Mouse (Mus musculus): ENCODE measurements around the gene Zfp626.
"Not testable (repeated sequence)": the region's sequence is repeated elsewhere in the genome, so short reads cannot be mapped to it uniquely, and the experiment has no call there.

Gene Zfp626

GRCm38 (mm10) chr7:27806896-27807295 is at the start of gene Zfp626:
Zfp626 (plus strand) TSS chr7:27807196.
- DNase-seq (ENCODE audit: low spot score): not testable (repeated sequence)

- no peak for DNase-seq (ENCODE audit: low spot score)
Observed at GRCm38 (mm10) chr7:27765176-27765886, 41.7 kb upstream of the Zfp626 start.

- DNase-seq (ENCODE audit: low spot score): no peak
Observed at GRCm38 (mm10) chr7:27789306-27789705, 17.7 kb upstream of the Zfp626 start.

- DNase-seq (ENCODE audit: low spot score): not testable (repeated sequence)
Observed at GRCm38 (mm10) chr7:27793865-27794264, 13.1 kb upstream of the Zfp626 start.

- no peak for DNase-seq (ENCODE audit: low spot score)
Observed at GRCm38 (mm10) chr7:27794566-27794965, 12.4 kb upstream of the Zfp626 start.

GRCm38 (mm10) chr7:27797906-27798811 is 8.8 kb upstream of the Zfp626 start:
- no peak for DNase-seq (ENCODE audit: low spot score)

GRCm38 (mm10) chr7:27801137-27801536 is 5.9 kb upstream of the Zfp626 start:
- no peak for DNase-seq (ENCODE audit: low spot score)

- DNase-seq (ENCODE audit: low spot score): no peak
Observed at GRCm38 (mm10) chr7:27802986-27803385, 4.0 kb upstream of the Zfp626 start.

- peak; percentile 83 for DNase-seq (ENCODE audit: low spot score)
Observed at GRCm38 (mm10) chr7:27804297-27805030, 2.5 kb upstream of the Zfp626 start.

- not testable (repeated sequence) for DNase-seq (ENCODE audit: low spot score)
Observed at GRCm38 (mm10) chr7:27807305-27807704, 309 bp downstream of the Zfp626 start.

GRCm38 (mm10) chr7:27818526-27819110 is 11.6 kb downstream of the Zfp626 start:
- no peak for DNase-seq (ENCODE audit: low spot score)

- DNase-seq (ENCODE audit: low spot score): no peak
Observed at GRCm38 (mm10) chr7:27822611-27823010, 15.6 kb downstream of the Zfp626 start.

GRCm38 (mm10) chr7:27834131-27834530 is 27.1 kb downstream of the Zfp626 start:
- DNase-seq (ENCODE audit: low spot score): no peak

- no peak for DNase-seq (ENCODE audit: low spot score)
Observed at GRCm38 (mm10) chr7:27837896-27838295, 30.9 kb downstream of the Zfp626 start.

GRCm38 (mm10) chr7:27838323-27839249 is 31.6 kb downstream of the Zfp626 start, which contains the start of gene Zfp59:
Zfp59 (plus strand) TSS chr7:27838607.
- peak; percentile 88 for DNase-seq (ENCODE audit: low spot score)

- DNase-seq (ENCODE audit: low spot score): no peak
Observed at GRCm38 (mm10) chr7:27839596-27839995, 32.6 kb downstream of the Zfp626 start.

GRCm38 (mm10) chr7:27840104-27840503 is 33.1 kb downstream of the Zfp626 start:
- no peak for DNase-seq (ENCODE audit: low spot score)

- DNase-seq (ENCODE audit: low spot score): no peak
Observed at GRCm38 (mm10) chr7:27857227-27857626, 50.2 kb downstream of the Zfp626 start, which contains the start of gene Zfp607a. Zfp607a (plus strand) TSS chr7:27857527.

GRCm38 (mm10) chr7:27859301-27860251 is 52.6 kb downstream of the Zfp626 start:
- no peak for DNase-seq (ENCODE audit: low spot score)
